Mouse (Mus musculus): ENCODE measurements around the gene Mrto4. TPM values are rescaled to one million over a fixed set of nuclear protein-coding genes. Genes with fewer than 3 reads are reported as not detected.
A peak's percentile ranks its signal among the peaks of the same experiment; 100 is the strongest.

Mrto4 gene
- total RNA-seq, 2 experiments from 2014 or later = 45.2 to 48.2 TPM

DNA sequence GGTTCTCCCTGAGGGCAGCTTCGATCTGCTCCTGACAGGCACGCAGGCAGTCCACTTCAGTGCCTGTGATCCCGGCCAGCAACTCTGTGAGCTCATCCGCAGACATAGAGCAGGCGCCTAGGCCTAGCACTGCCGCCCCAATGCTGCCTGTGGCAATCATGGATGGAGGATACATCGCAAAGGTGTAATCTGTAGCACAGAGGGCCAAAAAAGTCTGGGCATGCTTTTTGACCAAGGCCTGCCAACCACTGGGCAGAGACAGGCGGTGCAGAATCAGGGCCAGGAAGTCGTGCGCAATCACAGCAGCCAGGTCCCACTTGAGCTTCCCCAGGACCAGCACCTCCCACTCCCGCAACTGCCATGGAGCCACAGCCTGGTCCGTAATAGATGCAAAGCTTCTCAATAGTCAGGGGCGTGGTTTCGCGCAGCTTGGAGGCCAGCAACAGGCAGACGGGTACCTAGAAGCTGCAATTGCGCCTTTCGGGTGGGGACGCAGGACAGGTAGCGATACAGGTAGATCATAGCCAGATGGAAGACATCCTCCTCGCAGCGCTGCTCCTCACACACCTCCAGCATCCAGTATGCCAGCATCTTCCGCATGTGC is 6.9 kb downstream of the Mrto4 start:
- no peak for DNase-seq (ENCODE audit: extremely low spot score in 1 of 2, low spot score in 2 of 2)
- intact Hi-C loops (cut with DNase I) = no loop called here

DNA sequence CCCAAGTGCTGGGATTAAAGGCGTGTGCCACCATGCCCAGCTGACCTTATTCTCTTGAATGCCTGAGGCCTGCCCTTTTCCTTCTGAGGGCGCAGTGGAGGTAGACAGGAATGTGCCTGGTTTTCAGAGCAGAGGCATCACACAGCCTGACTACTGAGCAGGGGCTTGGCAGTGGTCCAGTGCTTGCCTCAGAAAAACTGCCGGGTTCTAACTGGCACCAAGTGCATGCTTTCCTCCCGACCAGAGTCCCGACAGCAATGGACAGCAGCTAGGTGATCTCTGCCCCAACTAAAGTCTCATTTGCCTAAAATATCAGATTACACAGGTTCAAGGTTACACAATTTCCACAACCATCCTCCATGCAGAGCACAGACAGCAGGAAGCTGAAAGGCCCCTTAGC is 8.7 kb downstream of the Mrto4 start:
- DNase-seq (ENCODE audit: extremely low spot score in 1 of 2, low spot score in 2 of 2) = peak; percentile 56 to 67
- intact Hi-C loops (cut with DNase I) = no loop called here

DNA sequence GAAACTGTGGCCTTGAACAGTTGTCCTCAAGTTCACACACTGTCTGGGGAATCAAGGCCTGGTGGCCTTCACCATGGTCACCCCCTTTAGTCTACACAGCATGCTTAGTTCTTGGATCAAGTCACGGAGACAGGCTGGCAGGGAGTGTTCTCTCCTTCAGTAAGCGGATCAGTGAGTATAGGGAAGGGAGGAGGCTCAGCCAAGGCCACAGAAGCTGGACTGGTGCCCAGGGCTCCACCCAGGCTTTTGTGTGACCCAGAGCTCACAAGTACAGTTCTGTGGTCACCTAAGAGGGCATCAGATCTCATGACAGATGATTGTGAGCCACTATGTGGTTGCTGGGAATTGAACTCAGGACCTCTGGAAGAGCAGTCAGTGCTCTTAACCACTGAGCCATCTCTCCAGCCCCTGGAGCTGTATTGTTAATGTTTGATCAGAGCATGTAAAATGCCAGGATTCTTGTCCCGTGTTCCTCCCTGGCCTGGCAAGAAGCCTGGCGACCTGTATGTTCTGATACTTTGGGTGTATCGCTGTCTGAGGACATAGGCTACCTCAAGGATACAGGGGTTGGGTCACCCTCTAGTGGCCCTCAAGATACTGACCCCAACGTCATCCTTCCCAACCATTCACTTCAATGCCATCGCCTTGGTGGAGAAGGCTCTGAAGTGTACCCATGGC is 10.7 kb downstream of the Mrto4 start:
- no peak for DNase-seq (ENCODE audit: extremely low spot score in 1 of 2, low spot score in 2 of 2)
- intact Hi-C loops (cut with DNase I) = no loop called here

DNA sequence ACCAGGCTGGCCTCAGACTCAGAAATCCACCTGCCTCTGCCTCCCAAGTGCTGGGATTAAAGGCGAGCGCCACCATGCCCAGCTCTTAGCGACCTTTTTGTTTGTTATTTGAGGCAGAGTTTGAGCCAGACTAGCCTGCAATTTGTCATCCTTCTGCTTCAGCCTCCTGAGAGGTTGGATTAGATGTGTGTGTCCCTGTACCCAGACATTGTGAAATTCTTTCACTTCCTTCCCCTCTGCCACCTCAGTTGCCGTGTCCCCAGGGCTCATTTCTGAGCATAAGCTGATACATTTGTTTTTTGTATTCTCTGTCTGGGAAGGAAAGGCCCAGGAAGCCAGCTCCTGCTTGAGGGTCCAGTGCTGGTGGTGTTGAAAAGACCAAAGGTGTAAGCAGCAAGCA is 11.5 kb downstream of the Mrto4 start:
- intact Hi-C loops (cut with DNase I) = no loop called here
- no peak for DNase-seq (ENCODE audit: extremely low spot score in 1 of 2, low spot score in 2 of 2)

DNA sequence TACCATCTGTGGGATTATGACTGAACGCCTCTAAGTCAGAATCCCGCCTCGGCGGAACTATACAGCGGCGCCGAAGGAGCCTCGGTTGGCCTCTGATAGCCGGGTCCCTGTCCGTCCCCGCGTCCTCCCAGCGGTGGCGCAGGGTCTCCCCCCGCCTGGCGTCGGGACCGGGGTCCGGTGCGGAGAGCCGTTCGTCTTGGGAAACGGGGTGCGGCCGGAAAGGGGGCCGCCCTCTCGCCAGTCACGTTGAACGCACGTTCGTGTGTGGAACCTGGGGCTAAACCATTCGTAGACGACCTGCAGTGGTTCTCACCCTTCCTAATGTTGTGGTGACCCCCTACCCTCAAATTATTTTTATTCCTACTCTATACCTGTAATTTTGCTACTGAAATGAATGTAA is 14.2 kb downstream of the Mrto4 start:
- DNase-seq (ENCODE audit: extremely low spot score in 1 of 2, low spot score in 2 of 2) = no peak
- intact Hi-C loops (cut with DNase I) = loop anchor here (5.0 kb wide), 1 partner anchor 251 kb away; no protein-coding TSS in a partner anchor

DNA sequence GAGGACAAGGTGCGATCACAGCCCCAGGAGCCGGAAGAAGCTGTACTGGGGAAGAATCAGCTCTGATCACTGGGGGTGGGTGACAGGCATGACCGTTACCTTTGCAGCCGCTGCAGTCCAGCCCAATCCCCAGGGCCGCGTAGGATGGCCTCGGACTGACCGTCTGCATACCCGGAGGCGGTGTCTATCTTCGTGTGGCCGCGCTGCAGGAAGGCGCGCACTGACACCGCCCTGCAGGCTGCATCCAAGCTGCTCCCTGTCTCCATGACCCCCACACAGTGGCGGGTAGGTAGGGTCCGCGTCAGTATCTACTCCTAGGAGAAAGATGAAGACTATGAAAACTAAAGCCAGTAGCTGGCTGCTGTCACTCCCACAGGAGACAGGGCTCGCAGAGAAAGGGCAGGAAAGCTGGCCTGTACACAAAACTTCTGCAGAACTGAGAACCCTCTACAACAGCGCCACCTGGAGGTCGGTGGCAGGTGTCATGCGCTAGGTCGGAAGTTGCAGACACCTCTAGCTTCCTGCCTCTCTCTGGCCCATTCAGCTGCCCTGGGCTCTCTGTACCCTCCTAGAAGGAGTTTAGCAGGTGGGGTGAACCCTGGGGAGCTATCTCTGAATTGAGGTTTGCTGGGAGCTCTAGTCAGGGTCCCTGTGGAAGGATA is 15.4 kb downstream of the Mrto4 start:
- intact Hi-C loops (cut with DNase I) = loop anchor here (5.0 kb wide), 1 partner anchor 250 kb away; no protein-coding TSS in a partner anchor
- peak in 1 of 2 experiments; percentile 85 for DNase-seq (ENCODE audit: extremely low spot score in 1 of 2, low spot score in 2 of 2)

DNA sequence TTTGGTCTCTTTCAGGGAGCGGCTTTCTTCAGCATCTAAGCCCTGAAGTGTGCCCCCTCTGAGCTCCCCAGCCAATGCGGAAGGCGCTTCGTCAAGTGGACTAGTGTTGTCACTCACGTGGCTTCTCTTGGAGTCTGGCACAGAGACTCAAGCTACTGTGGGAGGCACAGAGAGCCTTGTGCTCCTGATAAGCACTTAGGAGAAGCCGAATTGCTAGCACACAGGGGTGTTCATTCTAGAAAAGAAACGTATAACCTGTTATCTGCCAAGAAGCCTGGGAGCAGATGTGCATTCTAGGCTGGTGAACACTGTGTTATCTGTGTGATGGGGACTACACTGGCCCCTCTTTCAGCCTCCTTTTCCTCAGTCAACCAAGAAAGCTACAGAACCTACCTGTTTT is 16.9 kb downstream of the Mrto4 start:
- intact Hi-C loops (cut with DNase I) = loop anchor here (5.0 kb wide), 1 partner anchor 248 kb away; no protein-coding TSS in a partner anchor
- DNase-seq (ENCODE audit: extremely low spot score in 1 of 2, low spot score in 2 of 2) = no peak

DNA sequence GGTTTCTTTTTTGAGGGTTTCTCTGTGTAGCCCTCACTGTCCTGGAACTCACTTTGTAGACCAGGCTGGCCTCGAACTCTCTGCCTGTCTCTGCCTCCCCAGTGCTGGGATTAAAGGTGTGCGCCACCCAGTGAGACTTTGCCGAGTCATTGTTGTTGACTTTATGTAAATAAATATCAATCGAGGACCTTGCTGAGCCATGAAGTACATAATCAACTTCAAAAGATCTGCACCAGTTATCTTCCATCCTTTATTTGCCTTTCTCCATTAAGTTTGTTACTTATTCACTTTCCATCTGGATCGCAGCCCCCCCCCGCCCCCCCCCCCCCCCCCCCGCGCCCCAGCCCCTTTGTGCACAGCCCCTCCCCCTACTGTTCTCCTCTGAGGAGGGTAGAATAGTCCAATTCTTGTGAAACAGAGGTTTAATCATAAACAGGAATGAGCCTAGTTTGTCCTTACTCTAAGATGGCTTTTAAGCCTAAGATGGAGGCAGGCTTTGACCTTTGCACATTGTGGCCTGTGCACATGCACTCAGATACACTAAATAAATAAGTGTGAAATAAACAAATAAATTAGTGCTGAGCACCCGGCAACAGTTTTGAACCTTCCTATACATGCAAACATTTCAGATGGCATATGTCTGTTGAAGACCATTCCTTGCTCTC is 17.6 kb downstream of the Mrto4 start:
- intact Hi-C loops (cut with DNase I) = loop anchor here (5.0 kb wide), 1 partner anchor 247 kb away; no protein-coding TSS in a partner anchor

DNA sequence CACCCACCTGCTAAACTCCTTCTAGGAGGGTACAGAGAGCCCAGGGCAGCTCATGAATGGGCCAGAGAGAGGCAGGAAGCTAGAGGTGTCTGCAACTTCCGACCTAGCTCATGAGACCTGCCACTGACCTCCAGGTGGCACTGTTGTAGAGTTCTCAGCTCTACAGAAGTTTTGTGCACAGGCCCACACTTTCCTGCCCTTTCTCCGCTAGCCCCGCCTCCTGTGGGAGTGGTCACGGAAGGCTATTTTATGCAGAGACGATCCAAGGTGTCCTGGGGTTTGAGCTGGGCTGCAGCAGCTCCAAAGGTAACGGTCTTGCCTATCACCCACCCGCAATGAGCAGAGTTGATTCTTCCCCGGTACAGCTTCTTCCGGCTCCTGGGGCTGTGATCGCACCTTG is 21.8 kb downstream of the Mrto4 start:
- peak in 1 of 2 experiments; percentile 83 for DNase-seq (ENCODE audit: extremely low spot score in 1 of 2, low spot score in 2 of 2)
- intact Hi-C loops (cut with DNase I) = no loop called here

More for the DNA sequence above, 17.6 kb downstream of the Mrto4 start:
- no peak for DNase-seq (ENCODE audit: extremely low spot score in 1 of 2, low spot score in 2 of 2)

DNA sequence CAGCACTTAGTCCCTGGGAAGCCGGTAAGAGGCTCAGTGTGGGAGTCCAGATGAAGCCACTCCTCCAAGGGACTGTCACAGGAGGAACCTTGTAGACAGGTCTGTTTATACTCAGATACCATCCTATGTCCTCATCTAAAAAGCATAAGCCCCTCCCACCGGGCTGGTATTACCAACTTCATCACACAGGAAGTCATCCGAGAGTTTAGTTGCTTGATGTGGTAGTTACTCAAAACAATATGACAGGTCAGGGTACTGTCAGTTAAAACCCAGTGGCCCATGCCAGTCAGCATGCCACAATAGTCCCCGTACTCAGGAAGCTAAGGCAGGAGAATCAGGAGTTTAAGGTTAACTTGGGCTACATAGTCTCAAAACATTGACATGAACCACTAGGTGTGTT is 32.6 kb downstream of the Mrto4 start:
- no peak for DNase-seq (ENCODE audit: extremely low spot score in 1 of 2, low spot score in 2 of 2)
- intact Hi-C loops (cut with DNase I) = no loop called here

DNA sequence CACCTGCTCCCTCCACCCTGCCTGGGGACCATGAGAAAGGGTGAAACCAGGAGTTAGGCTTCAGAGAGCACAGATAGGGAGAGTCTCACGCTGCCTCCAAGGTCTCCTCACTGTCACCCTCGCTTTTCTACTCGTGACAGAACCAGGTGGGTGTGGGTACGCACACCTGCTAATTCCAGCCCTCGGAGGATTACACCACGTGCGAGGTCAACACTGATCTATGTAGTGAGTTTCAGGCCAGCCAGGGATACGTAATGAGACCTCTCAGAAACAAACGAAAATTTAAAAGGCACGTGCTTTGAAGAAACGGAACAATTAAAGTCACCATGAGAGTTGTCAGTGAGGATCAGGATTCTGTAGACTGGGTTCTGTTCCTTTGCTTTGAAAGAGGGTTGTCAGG is 33.9 kb downstream of the Mrto4 start:
- intact Hi-C loops (cut with DNase I) = no loop called here
- no peak for DNase-seq (ENCODE audit: extremely low spot score in 1 of 2, low spot score in 2 of 2)

DNA sequence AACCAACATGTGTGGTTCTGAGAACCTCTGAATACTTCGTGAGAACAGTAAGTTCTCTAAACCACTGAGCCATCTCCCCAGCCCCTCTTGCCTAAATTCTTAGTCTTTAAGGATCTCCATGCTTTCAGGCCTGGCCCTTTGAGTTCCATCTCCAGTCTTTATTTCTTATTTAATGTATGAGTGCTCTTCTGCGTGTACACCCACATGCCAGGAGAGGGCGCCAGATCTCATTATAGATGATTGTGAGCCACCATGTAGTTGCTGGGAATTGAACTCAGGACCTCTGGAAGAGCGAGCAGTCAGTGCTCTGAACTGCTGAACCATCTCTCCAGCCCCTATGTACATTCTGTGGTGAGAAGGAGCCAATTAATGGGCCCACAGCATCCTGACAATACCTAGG is 39.7 kb downstream of the Mrto4 start:
- intact Hi-C loops (cut with DNase I) = no loop called here
- DNase-seq (ENCODE audit: extremely low spot score in 1 of 2, low spot score in 2 of 2) = peak in 1 of 2 experiments; percentile 40

DNA sequence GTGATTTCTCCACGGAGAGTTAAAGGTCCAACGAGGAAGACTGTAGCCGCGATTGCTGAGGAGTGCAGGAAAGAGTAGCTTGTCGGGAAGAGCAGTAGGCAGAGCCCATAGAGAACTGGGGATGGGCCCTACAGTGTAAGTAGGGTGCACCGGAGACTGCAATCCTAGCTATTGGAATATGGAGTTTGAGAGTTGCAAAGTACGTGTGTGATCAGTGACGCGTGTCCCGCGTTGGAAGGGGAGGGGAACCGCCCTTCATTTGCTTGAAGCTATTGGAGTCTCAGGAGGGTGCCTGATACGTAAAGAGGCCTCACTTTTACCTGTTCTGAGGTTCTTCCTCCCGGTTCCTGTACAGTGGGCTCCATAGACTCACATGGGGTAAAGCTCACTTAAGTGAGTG is 40.7 kb downstream of the Mrto4 start:
- no peak for DNase-seq (ENCODE audit: extremely low spot score in 1 of 2, low spot score in 2 of 2)
- intact Hi-C loops (cut with DNase I) = no loop called here

DNA sequence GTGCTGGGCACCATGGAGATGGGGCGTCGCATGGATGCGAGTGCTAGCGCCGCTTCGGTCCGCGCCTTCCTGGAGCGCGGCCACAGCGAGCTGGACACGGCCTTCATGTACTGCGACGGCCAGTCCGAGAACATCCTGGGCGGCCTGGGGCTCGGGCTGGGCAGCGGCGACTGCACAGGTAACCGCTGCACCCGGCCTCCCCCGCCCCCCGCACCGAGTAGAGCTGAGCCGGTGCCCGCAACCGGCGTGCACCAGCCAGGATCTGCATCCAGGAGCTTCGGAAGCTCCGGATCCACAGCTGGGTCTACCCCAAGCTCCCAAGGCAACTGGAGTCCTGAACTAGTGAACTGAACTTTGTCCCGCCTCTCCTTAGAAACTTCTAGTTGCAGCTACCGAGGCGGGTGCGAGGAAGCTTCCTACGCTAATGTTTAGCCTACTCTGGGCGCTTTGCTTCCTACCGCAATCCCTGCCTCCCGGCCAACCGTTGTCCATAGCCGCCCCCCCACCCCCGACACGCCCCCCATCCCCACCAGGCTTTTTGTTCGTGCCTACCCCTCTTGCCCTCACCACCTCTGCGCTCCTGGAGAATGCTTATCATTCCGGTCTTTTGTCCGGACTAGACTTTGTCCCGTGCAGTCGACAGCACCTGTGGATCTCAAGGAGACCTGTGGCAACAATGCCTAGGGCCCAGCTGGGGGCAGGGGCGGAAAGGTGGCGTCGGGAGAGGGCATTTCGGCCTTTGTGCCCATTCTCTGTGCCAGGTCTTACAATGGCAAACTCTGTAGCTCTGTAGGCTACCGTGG is 41.3 kb downstream of the Mrto4 start:
- intact Hi-C loops (cut with DNase I) = no loop called here
- DNase-seq (ENCODE audit: extremely low spot score in 1 of 2, low spot score in 2 of 2) = no peak

DNA sequence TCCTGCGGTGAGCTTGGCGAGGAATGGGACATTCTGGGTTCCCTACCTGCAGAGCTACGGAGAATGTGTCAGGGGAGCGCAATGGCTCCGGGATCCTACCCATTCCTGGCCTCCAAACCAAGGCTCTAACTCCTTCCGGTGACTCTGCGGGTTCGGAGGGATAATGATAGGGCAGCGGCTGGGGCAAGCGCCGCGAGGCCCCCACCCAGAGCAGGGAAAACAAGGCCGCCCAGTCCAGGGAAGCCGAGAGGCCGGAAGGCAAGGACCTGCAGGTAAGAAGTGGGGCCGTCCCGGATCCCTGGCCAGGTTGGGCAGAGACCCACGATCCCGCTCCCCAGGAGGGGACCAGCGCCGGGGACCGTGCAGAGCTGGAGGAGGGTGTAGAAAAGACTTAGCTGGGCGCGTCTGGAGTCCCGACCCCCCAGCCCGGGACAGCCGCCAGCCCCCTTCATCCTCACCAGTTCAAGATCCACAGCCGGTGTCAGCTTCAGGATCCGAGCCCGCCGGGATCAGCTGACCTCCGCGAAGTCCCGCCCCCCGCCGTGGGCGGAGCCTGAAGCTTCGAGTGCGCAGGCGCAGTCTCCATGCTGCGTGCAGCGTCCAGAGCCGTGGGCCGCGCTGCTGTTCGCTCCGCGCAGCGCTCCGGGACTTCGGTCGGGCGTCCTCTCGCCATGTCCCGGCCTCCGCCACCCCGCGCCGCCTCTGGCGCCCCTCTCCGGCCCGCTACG is 42.0 kb downstream of the Mrto4 start, which contains the start of the genes Pqlc2 and Akr7a5:
Gene Pqlc2, minus strand, starts transcription at position 538 of the 728 bp plus-strand sequence.
Gene Akr7a5, plus strand, starts transcription at position 574 of the 728 bp plus-strand sequence.
- intact Hi-C loops (cut with DNase I) = no loop called here
- peak; percentile 95 to 97 for DNase-seq (ENCODE audit: extremely low spot score in 1 of 2, low spot score in 2 of 2)

DNA sequence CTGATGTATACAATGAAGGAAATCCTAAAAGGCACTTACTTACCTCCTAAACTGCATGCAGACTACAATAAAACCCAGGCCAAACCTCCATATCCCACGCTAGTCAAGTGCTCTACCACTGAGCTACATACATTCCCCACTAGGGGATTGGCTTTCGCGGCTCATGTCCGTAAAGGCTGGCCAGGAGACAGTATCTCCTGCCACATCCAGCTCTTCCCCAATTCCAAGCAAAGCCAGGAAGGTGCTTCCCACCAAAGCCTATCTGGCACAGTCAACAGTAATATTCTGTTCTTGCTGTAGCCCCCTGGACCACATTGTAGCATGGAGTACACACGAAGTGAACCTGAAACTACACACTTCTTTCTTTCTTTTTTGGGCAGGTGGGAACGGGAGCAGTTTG is 42.7 kb downstream of the Mrto4 start:
- intact Hi-C loops (cut with DNase I) = no loop called here

DNA sequence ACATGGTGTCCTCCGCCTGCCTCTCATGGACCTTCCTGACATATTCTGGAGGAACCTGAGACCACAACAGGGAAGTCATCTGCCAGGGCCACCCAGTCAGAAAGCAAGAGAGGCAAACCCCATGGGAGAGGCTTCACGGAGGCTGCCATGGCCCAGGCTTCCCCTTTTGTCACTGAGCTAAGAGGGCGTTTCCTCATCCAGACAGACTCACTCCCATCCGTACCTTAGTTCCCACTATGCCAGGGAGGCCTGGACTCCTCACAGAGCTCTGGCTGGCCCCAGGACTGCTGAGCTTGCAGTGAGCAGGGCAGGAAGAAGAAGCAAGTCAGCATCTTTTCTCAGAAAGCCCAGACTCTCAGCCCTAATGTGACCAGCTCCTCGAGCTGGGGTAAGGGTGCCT is 44.5 kb downstream of the Mrto4 start:
- peak in 1 of 2 experiments; percentile 37 for DNase-seq (ENCODE audit: extremely low spot score in 1 of 2, low spot score in 2 of 2)
- intact Hi-C loops (cut with DNase I) = no loop called here

More for the DNA sequence above, 42.7 kb downstream of the Mrto4 start:
- no peak for DNase-seq (ENCODE audit: extremely low spot score in 1 of 2, low spot score in 2 of 2)

DNA sequence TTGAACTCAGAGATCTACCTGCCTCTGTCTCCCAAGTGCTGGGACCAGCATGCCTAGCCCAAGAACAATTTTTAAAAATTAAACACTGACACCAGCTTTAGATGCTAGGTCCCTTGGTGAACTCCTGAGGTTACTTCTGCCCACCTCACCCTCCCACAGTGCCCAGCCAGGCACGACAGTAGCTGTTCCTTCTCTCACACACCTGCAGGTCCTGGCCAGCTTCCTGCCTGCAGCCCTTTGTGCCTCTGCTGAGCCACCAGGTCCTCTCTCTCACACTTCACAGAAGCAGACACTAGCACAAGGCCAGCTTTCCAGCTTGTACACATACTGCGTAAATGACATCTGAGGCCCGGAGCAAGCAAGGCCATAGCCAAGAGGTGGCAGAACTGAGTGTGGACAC is 46.9 kb downstream of the Mrto4 start:
- intact Hi-C loops (cut with DNase I) = no loop called here
- DNase-seq (ENCODE audit: extremely low spot score in 1 of 2, low spot score in 2 of 2) = no peak
